Mouse (Mus musculus): ENCODE measurements around the gene Gjc3.

GRCm38 (mm10) chr5:137914508-137914907 is 48.4 kb downstream of the Gjc3 start:
- TF ChIP-seq EP300 (IDR thresholded peaks at IDR 0.05; ENCODE audit: low read depth) (no peak), CTCF (IDR thresholded peaks at IDR 0.05; ENCODE audit: low read depth) (peak; percentile 31; the same call in 1 of the 2 replicates)
